Comparison of ENCODE assay signal across 8 mouse cellular contexts in the genomic region with DNA sequence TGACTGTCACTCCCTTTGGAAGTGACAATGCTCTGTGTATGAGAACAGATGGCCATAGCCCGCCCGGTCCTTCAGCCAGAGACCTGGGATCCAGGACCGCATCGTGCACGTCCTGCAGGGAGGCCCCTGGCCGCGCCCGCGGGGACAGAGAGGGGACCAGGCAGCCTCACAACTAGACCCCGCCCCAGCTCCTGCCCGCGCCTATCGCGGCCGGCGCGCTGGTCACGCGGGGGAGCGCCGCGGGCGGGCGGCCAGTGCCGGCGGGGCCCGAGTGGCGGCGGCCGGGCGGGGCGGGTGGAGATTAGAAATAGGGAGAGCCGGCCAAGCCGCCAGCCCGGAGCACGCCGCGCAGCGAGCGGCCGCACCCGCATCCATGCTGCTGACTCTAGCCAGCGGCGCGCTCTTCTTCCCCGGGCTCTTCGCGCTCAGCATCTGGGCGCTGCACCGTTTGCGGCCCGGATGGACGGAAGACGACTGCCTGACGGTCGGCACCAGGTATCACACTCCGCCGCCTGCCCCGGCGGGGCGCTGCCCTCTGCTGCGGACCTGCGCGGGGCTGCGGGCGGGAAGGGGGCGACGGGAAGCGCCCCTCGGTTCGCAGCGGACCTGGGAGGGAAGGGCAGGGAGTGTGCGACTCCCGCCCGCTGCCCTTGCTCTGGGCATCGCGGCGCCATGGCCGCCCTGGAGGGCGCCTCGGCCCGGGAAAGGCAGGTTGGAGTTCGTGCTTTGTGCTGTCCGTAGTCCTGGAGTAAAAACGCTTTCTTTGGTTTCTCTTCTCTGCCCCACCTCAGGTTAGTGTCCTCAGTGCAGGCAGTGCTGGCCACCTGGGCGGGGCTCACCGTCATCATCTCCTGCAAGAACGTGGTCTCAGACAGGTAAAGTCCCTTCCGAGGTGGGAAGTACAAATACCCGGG. TPM values are rescaled to one million over a fixed set of nuclear protein-coding genes. Genes with fewer than 3 reads are reported as not detected.
DNase-seq lines count a peak whose midpoint lies in the region; ATAC-seq lines count a peak whose summit lies in the region.

No protein-coding gene starts in this region.

- peak; percentile 83 for DNase-seq in embryo, embryonic 10 days (ENCODE audit: low spot score)
- peak; percentile 88 for DNase-seq in gastrocnemius, postnatal 10 days
- DNase-seq in induced T-regulatory cell, adult 2 months (ENCODE audit: low read depth), result peak; percentile 72
- peak; percentile 74 to 86 for DNase-seq in left cerebral cortex, adult 8-10 months (ENCODE audit: low spot score in 2 of 2)
- peak; percentile 72 for DNase-seq in retina, postnatal 7 days (ENCODE audit: low read depth, low spot score)
- peak; percentile 82 for DNase-seq in urinary bladder, adult 2 months (ENCODE audit: low spot score)

- peak; percentile 65 for ATAC-seq in activated CD4-positive, CD25-positive, alpha-beta regulatory T cell, adult 4 months
- peak; percentile 97 for ATAC-seq in megakaryocyte, adult 5-6 weeks (ENCODE audit: poor library complexity, severe bottlenecking)

RNA-seq across cellular contexts. Expression of gene Dbil5, which starts 15.4 kb away (rescaled TPM):
- not detected for polyA plus RNA-seq in activated CD4-positive, CD25-positive, alpha-beta regulatory T cell, adult 4 months (2017; shearing (Covaris generic))
- not detected for total RNA-seq in gastrocnemius, postnatal 10 days (2021)
- 1 to 10 TPM in 2 of 4 experiments, under 1 TPM in 2; 0.70 to 1.3 (median 1.1) TPM for total RNA-seq in left cerebral cortex, adult 8-10 months (2022)
- not detected in 2 replicates for total RNA-seq in megakaryocyte, adult 5-6 weeks (2015)
- total RNA-seq in megakaryocyte, adult 5-6 weeks (2017), result not detected in 2 replicates
- polyA plus RNA-seq in urinary bladder, adult 2 months (2012; rRNA removed), result 0.19 and 0.39 TPM in 2 replicates

RNA-seq across cellular contexts. Expression of gene Gemin4, which starts 15.4 kb away (rescaled TPM):
- polyA plus RNA-seq in activated CD4-positive, CD25-positive, alpha-beta regulatory T cell, adult 4 months (2017; shearing (Covaris generic)), result 10 to 100 TPM in 1 of 2 experiments, 1 to 10 TPM in 1; 7.0 to 13.4 TPM
- total RNA-seq in gastrocnemius, postnatal 10 days (2021), result 1 to 10 TPM; 3.0 to 5.0 TPM
- total RNA-seq in left cerebral cortex, adult 8-10 months (2022), result 10 to 100 TPM in 1 of 4 experiments, 1 to 10 TPM in 3; 6.9 to 10.6 (median 9.2) TPM
- total RNA-seq in megakaryocyte, adult 5-6 weeks (2015), result 2.1 and 6.1 TPM in 2 replicates
- total RNA-seq in megakaryocyte, adult 5-6 weeks (2017), result 2.9 and 6.0 TPM in 2 replicates
- 9.6 and 9.9 TPM in 2 replicates for polyA plus RNA-seq in urinary bladder, adult 2 months (2012; rRNA removed)

RNA-seq across cellular contexts. Expression of gene Fam57a, which starts 22.5 kb away (rescaled TPM):
- polyA plus RNA-seq in activated CD4-positive, CD25-positive, alpha-beta regulatory T cell, adult 4 months (2017; shearing (Covaris generic)), result 1 to 10 TPM; 4.1 to 4.9 TPM
- 1 to 10 TPM; 5.5 to 6.5 TPM for total RNA-seq in gastrocnemius, postnatal 10 days (2021)
- total RNA-seq in left cerebral cortex, adult 8-10 months (2022), result 10 to 100 TPM; 16.1 to 18.7 (median 17.7) TPM
- total RNA-seq in megakaryocyte, adult 5-6 weeks (2015), result 2.1 and 2.4 TPM in 2 replicates
- total RNA-seq in megakaryocyte, adult 5-6 weeks (2017), result 1.8 and 1.9 TPM in 2 replicates
- polyA plus RNA-seq in urinary bladder, adult 2 months (2012; rRNA removed), result 14.8 and 15.4 TPM in 2 replicates

RNA-seq across cellular contexts. Expression of gene Vps53, which starts 22.6 kb away (rescaled TPM):
- 10 to 100 TPM; 44.5 to 55.8 TPM for polyA plus RNA-seq in activated CD4-positive, CD25-positive, alpha-beta regulatory T cell, adult 4 months (2017; shearing (Covaris generic))
- total RNA-seq in gastrocnemius, postnatal 10 days (2021), result 10 to 100 TPM; 27.3 TPM
- total RNA-seq in left cerebral cortex, adult 8-10 months (2022), result 10 to 100 TPM; 77.7 to 96.2 (median 86.1) TPM
- total RNA-seq in megakaryocyte, adult 5-6 weeks (2015), result 22.2 and 30.5 TPM in 2 replicates
- total RNA-seq in megakaryocyte, adult 5-6 weeks (2017), result 31.5 and 32.8 TPM in 2 replicates
- polyA plus RNA-seq in urinary bladder, adult 2 months (2012; rRNA removed), result 35.4 and 37.9 TPM in 2 replicates

RNA-seq across cellular contexts. Expression of gene Mrm3, which starts 41.5 kb away (rescaled TPM):
- polyA plus RNA-seq in activated CD4-positive, CD25-positive, alpha-beta regulatory T cell, adult 4 months (2017; shearing (Covaris generic)), result 10 to 100 TPM in 1 of 2 experiments, 1 to 10 TPM in 1; 9.3 to 14.0 TPM
- 10 to 100 TPM; 12.8 to 13.2 TPM for total RNA-seq in gastrocnemius, postnatal 10 days (2021)
- total RNA-seq in left cerebral cortex, adult 8-10 months (2022), result 10 to 100 TPM; 12.5 to 19.1 (median 18.6) TPM
- total RNA-seq in megakaryocyte, adult 5-6 weeks (2015), result 4.5 and 5.9 TPM in 2 replicates
- total RNA-seq in megakaryocyte, adult 5-6 weeks (2017), result 7.5 and 8.6 TPM in 2 replicates
- polyA plus RNA-seq in urinary bladder, adult 2 months (2012; rRNA removed), result 9.6 and 10.5 TPM in 2 replicates

Comparison
In these comparisons a context has a peak if more than half of its experiments do, and no peak if none do; other contexts are left out.
1. Peak in every context shown above with its lines: DNase-seq and ATAC-seq.